Mouse (Mus musculus): ENCODE measurements around the gene Frmd5.

The Frmd5 gene

GRCm38 (mm10) chr2:121760646-121761045, 46.2 kb downstream of the Frmd5 start:
- DNase-seq = no peak

GRCm38 (mm10) chr2:121758258-121758657, 48.6 kb downstream of the Frmd5 start:
- DNase-seq = no peak

- no peak for DNase-seq
These were observed 50.6 kb downstream of the Frmd5 start for GRCm38 (mm10) chr2:121756336-121756735.

- no peak for DNase-seq
These were observed 51.8 kb downstream of the Frmd5 start for GRCm38 (mm10) chr2:121755056-121755455.

DNA sequence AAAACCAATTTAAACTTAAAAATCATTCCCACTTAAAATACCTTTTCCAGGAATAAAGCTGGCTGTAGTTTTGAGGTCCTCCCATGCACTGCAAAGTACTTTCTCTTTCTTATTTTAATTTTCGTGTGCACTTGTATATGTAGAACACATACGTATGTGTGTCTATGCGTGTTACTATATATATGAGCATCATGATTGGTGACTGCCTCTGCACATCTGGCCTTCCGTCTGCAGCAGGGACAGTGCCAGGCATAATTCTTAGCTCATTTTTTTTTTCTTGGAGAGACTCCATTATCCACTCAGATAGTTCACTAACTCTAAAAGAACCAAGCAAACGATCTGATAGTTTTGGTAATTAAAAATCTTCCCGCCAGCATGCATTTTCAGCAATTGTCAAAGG, 56.8 kb downstream of the Frmd5 start:
- no peak for DNase-seq

DNA sequence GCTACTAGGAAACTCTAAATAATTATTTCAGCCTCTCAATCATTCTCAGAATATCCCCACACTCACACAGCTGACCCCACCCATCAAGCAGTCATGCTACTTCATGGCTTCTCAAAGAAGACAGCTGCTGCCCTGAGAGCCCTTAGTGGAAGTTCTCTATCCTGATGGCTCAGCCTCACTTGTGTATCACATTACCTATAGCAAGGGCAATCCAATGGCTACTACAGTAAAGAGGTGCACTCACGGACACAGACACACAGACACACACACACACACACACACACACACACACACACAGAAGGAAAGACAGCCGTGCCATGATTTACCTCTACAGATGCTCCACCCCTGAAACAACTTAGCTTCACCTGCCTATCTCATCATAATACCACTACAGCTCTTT, 65.7 kb downstream of the Frmd5 start:
- DNase-seq = no peak

DNA sequence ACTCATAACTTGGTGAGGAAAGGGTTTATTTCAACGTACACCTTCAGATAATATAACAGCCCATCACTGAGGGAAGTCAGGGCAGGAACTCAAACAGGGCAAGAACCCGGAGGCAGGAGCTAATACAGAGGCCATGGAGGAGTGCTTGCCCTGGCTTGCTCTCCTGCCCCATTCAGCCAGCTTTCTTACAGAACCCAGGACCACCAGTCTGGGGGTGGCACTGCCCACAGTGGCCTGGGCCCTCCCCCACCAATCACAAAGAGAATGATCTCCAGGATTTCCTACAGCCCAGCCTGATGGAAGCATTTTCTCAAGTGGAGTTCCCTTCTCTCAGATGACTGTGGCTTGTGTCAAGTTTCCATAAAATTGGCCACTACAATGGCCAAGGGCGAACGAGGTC, 67.5 kb downstream of the Frmd5 start:
- DNase-seq = no peak

DNA sequence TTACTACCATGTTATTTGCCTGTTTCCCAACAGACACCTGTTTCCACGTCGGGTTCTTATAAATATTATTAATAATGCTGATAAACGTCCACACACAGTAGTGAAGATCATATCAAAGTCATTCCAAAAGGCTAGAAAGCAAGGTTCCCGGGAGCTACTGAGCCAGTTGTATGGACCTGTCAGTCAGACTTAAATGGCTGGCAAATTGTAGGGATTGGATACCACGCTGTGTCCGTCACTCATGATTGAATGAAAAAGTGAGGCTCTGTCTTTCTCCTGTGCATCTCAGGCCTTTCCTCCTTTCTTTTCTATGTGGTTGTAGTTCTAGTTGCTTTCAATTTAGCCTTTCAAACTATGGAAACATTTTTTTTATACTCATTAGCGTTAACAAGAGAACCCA, 73.5 kb downstream of the Frmd5 start:
- no peak for DNase-seq

- DNase-seq = no peak
These were observed 76.4 kb downstream of the Frmd5 start for GRCm38 (mm10) chr2:121730486-121730885.

DNA sequence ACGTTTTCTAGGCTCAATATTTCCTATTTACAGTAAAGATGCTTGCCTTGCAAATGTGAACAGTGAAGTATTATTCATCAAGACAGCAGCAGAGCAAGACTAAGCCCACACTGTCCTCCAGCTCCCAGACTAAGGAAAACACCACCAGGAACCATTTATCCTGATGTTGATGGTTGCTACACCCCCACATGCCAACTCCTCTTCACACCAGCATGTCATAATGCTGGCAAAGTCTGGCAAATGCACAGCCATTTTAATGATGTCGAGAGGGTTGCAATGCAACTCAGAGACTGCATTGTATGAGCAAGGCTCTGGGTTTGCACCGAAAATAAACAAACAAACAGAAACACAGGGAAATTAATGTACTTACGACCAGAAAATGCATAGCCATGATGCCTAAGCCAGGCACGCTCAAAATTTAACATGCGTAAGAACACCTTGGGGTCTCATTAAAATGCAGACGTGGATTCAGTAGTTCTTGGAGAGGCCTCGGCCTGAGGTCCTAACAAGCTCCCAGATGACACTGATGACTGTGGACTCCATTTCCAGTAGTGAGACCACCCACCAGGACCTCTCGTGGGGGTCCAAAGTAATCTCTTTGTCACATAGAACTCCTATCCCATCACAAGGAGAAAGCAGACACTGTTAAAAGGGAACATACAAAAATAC, 77.8 kb downstream of the Frmd5 start:
- DNase-seq = no peak

DNA sequence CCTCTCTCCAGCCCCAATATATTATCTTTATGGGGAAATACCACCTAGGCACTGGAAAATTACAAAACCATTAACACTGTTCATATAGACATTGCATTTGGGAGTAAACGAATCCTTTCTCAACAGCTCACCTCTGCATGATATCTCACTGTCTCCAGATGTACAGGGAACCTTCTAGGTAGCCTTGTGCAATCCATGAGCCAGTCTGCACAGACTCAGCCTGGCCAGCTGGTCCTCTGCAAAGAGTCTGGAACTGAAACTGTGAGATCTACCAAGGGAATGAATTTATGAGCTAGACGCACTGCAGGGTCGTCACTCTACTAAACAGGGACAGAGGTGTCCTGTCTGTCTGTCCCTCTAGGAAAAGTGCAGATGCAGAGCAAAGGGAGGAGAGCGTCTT, 82.0 kb downstream of the Frmd5 start:
- DNase-seq = no peak

- DNase-seq = no peak
These were observed 83.1 kb downstream of the Frmd5 start for GRCm38 (mm10) chr2:121723796-121724195.

- DNase-seq = no peak
These were observed 87.9 kb downstream of the Frmd5 start for GRCm38 (mm10) chr2:121719000-121719399.

- DNase-seq = no peak
These were observed 89.8 kb downstream of the Frmd5 start for GRCm38 (mm10) chr2:121717133-121717532.

- DNase-seq = no peak
These were observed 93.3 kb downstream of the Frmd5 start for GRCm38 (mm10) chr2:121713567-121713966.

- no peak for DNase-seq
These were observed 95.0 kb downstream of the Frmd5 start for GRCm38 (mm10) chr2:121711748-121712384.

DNA sequence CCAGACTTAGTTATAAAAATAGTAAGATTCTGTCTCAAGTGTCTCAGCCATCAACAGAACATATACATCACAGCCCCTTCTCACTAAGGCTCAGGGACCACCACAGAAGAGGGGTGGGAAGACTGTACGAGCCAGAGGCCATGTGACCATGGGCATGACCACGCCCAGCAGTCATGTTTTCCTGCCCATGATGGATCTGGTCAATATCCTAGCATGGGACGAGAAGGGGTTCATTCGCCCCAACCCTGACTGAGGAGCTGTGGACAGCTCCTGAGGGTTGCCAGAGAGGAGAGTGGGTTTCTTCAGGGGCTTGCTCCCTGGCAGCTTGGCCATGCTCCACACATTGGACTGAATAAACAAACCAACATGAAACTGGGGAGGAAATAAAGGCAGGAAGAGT, 97.8 kb downstream of the Frmd5 start:
- no peak for DNase-seq

- no peak for DNase-seq
These were observed 99.4 kb downstream of the Frmd5 start for GRCm38 (mm10) chr2:121707461-121707860.

GRCm38 (mm10) chr2:121705756-121706155, 101.1 kb downstream of the Frmd5 start:
- no peak for DNase-seq

DNA sequence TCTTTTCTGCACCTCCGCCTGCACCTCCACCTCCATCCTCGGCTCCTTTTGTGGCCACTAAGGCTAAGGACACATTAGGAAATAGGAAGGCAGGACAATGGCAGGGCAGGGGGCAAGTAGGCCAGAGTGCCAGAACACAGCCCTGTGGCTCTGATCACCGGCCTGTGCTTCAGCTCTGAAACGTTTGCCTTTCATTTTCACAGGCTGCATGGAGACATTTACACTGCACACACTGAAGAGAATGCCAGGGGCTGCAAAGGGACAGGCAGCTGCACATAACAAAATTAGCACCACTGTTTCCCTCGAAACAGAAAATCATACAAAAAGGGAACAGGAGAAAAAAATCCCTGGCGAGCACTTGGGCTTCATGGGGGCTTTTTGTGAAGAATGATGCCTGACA, 107.6 kb downstream of the Frmd5 start:
- no peak for DNase-seq

DNA sequence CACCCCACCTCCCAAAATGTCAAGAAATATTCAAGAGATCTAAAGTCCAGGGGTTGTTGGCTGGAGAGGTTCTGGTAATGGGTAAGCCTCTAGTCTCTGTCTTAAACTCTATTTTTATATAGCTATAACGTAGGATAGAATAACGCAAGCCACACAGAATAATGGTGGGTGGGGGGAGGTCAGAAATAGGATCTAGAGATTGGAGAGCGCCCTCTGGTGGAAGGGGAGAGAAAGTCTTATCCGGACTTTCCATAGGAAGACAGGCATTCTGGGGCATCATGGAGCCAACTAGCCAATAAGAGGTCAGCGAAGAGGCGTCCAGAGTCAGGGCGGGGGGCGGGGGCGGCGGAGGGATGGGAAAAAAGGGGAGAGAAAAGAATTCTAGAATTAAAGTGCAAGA, 111.5 kb downstream of the Frmd5 start:
- DNase-seq = peak; percentile 44

GRCm38 (mm10) chr2:121688107-121688506, 118.8 kb downstream of the Frmd5 start:
- DNase-seq = peak; percentile 34

- no peak for DNase-seq
These were observed 123.3 kb downstream of the Frmd5 start for GRCm38 (mm10) chr2:121683606-121684005.

DNA sequence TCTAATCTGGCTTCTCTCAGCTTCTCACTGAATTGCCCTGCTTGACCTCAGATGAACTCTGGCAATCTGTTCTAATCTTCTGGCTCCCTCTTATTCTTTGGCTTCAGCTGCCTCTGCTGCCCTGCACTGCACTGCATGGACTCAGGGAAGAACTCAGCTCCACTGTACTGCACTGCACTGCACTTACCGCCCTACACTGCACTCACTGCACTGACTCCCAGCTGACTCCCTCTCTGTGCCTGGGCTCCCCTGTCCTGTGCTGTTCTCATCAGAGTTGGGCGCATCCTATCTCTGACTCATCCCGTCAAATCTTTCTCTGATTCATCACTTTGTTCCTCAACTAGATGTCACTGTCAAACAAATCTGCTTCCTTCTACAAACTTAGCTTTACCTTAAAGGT, 124.5 kb downstream of the Frmd5 start:
- no peak for DNase-seq

DNA sequence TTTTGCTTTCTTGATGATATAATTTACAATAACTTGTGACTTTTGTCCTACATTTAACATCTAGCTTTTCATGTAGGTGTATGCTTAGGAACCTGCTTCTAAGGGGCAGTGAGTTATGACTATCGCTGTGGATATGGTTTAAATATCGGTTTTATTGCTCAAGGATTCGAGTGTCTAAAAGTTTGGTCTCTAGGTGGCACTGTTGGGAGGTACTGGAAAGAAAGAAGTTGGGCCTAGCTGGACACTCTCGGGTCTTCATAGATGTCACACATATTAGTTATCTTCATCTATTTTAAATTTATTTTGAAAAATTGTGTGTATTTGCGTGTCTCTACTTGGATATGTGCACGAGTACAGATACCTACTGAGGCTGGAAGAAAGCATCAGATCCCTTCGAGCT, 127.2 kb downstream of the Frmd5 start:
- no peak for DNase-seq
